Mouse (Mus musculus): ENCODE data around the gene Nup62. TPM values are rescaled to one million over a fixed set of nuclear protein-coding genes. Genes with fewer than 3 reads are reported as not detected.
A peak's percentile ranks its signal among the peaks of the same experiment; 100 is the strongest.

The Nup62 gene
- polyA plus RNA-seq, 1 experiment from 2014 or later = 25.4 TPM

- Histone ChIP-seq H3K36me3 (replicated peaks; ENCODE audit: control insufficient read depth, insufficient read depth) (peaks cover 22% of the 10 kb centered on the region), H3K27me3 (ENCODE audit: control insufficient read depth, insufficient read depth, low read length) (no peaks in the 10 kb centered on the region), H3K27ac (peak within 1 kb of the TSS; percentile 90), H3K9me3 (ENCODE audit: control insufficient read depth, low read length) (no peaks in the 10 kb centered on the region), H3K9ac (peak within 1 kb of the TSS; percentile 82), H3K4me3 (replicated peaks; ENCODE audit: low read length) (peak within 1 kb of the TSS; percentile 70), H3K4me1 (replicated peaks; ENCODE audit: control insufficient read depth, insufficient read depth, low read length) (peaks cover 34% of the 10 kb centered on the region), H3K4me2 (replicated peaks) (peak within 1 kb of the TSS; percentile 95)
- 1% methylated on average over 32 of the region's 32 CpGs for WGBS
- DNase-seq (ENCODE audit: low spot score) (peak; percentile 90), ATAC-seq (ENCODE audit: low FRiP score) (peak; percentile 44)
These were observed 41.2 kb downstream of the Nup62 start, which contains the start of gene Pnkp for GRCm38 (mm10) chr7:44857042-44857552. Pnkp (plus strand) TSS chr7:44857139.

GRCm38 (mm10) chr7:44857905-44858304 lies 42.0 kb downstream of the Nup62 start:
- DNase-seq (ENCODE audit: low spot score) = no peak
- Histone ChIP-seq H3K9ac (peak overlapping the region; percentile 82), H3K9me3 (ENCODE audit: control insufficient read depth, low read length) (no peaks in the 10 kb centered on the region), H3K4me1 (replicated peaks; ENCODE audit: control insufficient read depth, insufficient read depth, low read length) (peaks cover 34% of the 10 kb centered on the region), H3K27ac (peak overlapping the region; percentile 90; the same call in 1 of the 2 replicates), H3K4me2 (replicated peaks) (peak overlapping the region; percentile 95), H3K36me3 (replicated peaks; ENCODE audit: control insufficient read depth, insufficient read depth) (peaks cover 26% of the 10 kb centered on the region), H3K4me3 (replicated peaks; ENCODE audit: low read length) (peak overlapping the region; percentile 70), H3K27me3 (ENCODE audit: control insufficient read depth, insufficient read depth, low read length) (no peaks in the 10 kb centered on the region)
- ATAC-seq (ENCODE audit: low FRiP score) = no peak
- 30% methylated on average over 8 of the region's 8 CpGs for WGBS

DNA sequence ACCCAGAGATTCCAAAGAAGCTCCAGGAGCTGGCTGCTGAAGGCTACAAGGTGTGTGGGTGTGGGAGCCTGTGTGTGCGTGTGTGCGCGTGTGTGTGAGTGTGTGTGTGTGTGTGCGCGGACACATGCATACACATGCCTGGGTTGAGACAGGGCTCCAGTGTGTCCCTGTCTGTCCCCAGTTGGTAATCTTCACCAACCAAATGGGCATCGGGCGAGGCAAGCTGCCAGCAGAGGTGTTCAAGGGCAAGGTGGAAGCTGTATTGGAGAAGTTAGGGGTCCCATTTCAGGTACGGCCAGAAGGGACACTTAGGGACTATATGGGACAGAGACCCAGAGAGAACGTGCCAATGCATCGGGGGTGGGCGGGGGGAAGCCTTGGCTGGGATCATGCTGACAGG lies 44.0 kb downstream of the Nup62 start:
- Histone ChIP-seq H3K4me1 (replicated peaks; ENCODE audit: control insufficient read depth, insufficient read depth, low read length) (peaks cover 21% of the 10 kb centered on the region), H3K36me3 (replicated peaks; ENCODE audit: control insufficient read depth, insufficient read depth) (peaks cover 40% of the 10 kb centered on the region), H3K9me3 (ENCODE audit: control insufficient read depth, low read length) (no peaks in the 10 kb centered on the region), H3K27me3 (ENCODE audit: control insufficient read depth, insufficient read depth, low read length) (no peaks in the 10 kb centered on the region), H3K27ac (no peak overlapping the region), H3K4me3 (replicated peaks; ENCODE audit: low read length) (no peak overlapping the region), H3K9ac (no peak overlapping the region), H3K4me2 (replicated peaks) (no peak overlapping the region)
- ATAC-seq (ENCODE audit: low FRiP score) = no peak
- WGBS = 93% methylated on average over 11 of the region's 11 CpGs
- DNase-seq (ENCODE audit: low spot score) = no peak

- peaks cover 22% of the 10 kb centered on the region for H3K4me1 ChIP-seq (replicated peaks; ENCODE audit: control insufficient read depth, insufficient read depth, low read length)
- 0 out of 2 replicates have a peak, but pooled peaks have one; percentile 31 for ATAC-seq (ENCODE audit: low FRiP score)
These were observed 44.9 kb downstream of the Nup62 start for GRCm38 (mm10) chr7:44860576-44861428.

GRCm38 (mm10) chr7:44861429-44861816 lies 45.5 kb downstream of the Nup62 start:
- Histone ChIP-seq H3K9me3 (ENCODE audit: control insufficient read depth, low read length) (no peaks in the 10 kb centered on the region), H3K27me3 (ENCODE audit: control insufficient read depth, insufficient read depth, low read length) (no peaks in the 10 kb centered on the region), H3K27ac (no peak overlapping the region), H3K4me2 (replicated peaks) (no peak overlapping the region), H3K4me3 (replicated peaks; ENCODE audit: low read length) (no peak overlapping the region), H3K4me1 (replicated peaks; ENCODE audit: control insufficient read depth, insufficient read depth, low read length) (peaks cover 27% of the 10 kb centered on the region), H3K9ac (no peak overlapping the region), H3K36me3 (replicated peaks; ENCODE audit: control insufficient read depth, insufficient read depth) (peaks cover 55% of the 10 kb centered on the region)
- ATAC-seq (ENCODE audit: low FRiP score) (no peak), DNase-seq (ENCODE audit: low spot score) (no peak)
- 74% methylated on average over 14 of the region's 14 CpGs for WGBS

More at GRCm38 (mm10) chr7:44860576-44861428, 44.9 kb downstream of the Nup62 start:
- H3K36me3 ChIP-seq (replicated peaks; ENCODE audit: control insufficient read depth, insufficient read depth) = peaks cover 49% of the 10 kb centered on the region
- H3K27me3 ChIP-seq (ENCODE audit: control insufficient read depth, insufficient read depth, low read length) = no peaks in the 10 kb centered on the region
- whole genome bisulfite sequencing = 58% methylated on average over 22 of the region's 22 CpGs
- H3K4me2 ChIP-seq (replicated peaks) = 0 out of 2 replicates have a peak overlapping the region, but pooled peaks have one; percentile 15
- 0 out of 2 replicates have a peak overlapping the region, but pooled peaks have one; percentile 4 for H3K27ac ChIP-seq
- no peak overlapping the region for H3K4me3 ChIP-seq (replicated peaks; ENCODE audit: low read length)
- H3K9ac ChIP-seq = no peak overlapping the region; the same call in 1 of the 2 replicates
- no peaks in the 10 kb centered on the region for H3K9me3 ChIP-seq (ENCODE audit: control insufficient read depth, low read length)
- DNase-seq (ENCODE audit: low spot score) = peak; percentile 76

GRCm38 (mm10) chr7:44862434-44862833 lies 46.5 kb downstream of the Nup62 start:
- Histone ChIP-seq H3K4me1 (replicated peaks; ENCODE audit: control insufficient read depth, insufficient read depth, low read length) (peaks cover 33% of the 10 kb centered on the region), H3K9me3 (ENCODE audit: control insufficient read depth, low read length) (no peaks in the 10 kb centered on the region), H3K27me3 (ENCODE audit: control insufficient read depth, insufficient read depth, low read length) (no peaks in the 10 kb centered on the region), H3K27ac (no peak overlapping the region), H3K9ac (no peak overlapping the region), H3K36me3 (replicated peaks; ENCODE audit: control insufficient read depth, insufficient read depth) (peaks cover 61% of the 10 kb centered on the region), H3K4me2 (replicated peaks) (no peak overlapping the region), H3K4me3 (replicated peaks; ENCODE audit: low read length) (no peak overlapping the region)
- ATAC-seq (ENCODE audit: low FRiP score) (no peak), DNase-seq (ENCODE audit: low spot score) (no peak)
- WGBS = 89% methylated on average over 8 of the region's 8 CpGs

- Histone ChIP-seq H3K36me3 (replicated peaks; ENCODE audit: control insufficient read depth, insufficient read depth) (peaks cover 61% of the 10 kb centered on the region), H3K9ac (no peak overlapping the region), H3K27ac (no peak overlapping the region), H3K9me3 (ENCODE audit: control insufficient read depth, low read length) (no peaks in the 10 kb centered on the region), H3K4me2 (replicated peaks) (no peak overlapping the region), H3K27me3 (ENCODE audit: control insufficient read depth, insufficient read depth, low read length) (no peaks in the 10 kb centered on the region), H3K4me1 (replicated peaks; ENCODE audit: control insufficient read depth, insufficient read depth, low read length) (peaks cover 33% of the 10 kb centered on the region), H3K4me3 (replicated peaks; ENCODE audit: low read length) (no peak overlapping the region)
- no peak for ATAC-seq (ENCODE audit: low FRiP score)
- 88% methylated on average over 14 of the region's 14 CpGs for WGBS
- DNase-seq (ENCODE audit: low spot score) = no peak
These were observed 47.3 kb downstream of the Nup62 start for GRCm38 (mm10) chr7:44863210-44863609.

- Histone ChIP-seq H3K36me3 (replicated peaks; ENCODE audit: control insufficient read depth, insufficient read depth) (peaks cover 61% of the 10 kb centered on the region), H3K9me3 (ENCODE audit: control insufficient read depth, low read length) (no peaks in the 10 kb centered on the region), H3K4me1 (replicated peaks; ENCODE audit: control insufficient read depth, insufficient read depth, low read length) (peaks cover 30% of the 10 kb centered on the region), H3K27me3 (ENCODE audit: control insufficient read depth, insufficient read depth, low read length) (no peaks in the 10 kb centered on the region), H3K9ac (no peak overlapping the region), H3K27ac (no peak overlapping the region), H3K4me3 (replicated peaks; ENCODE audit: low read length) (no peak overlapping the region), H3K4me2 (replicated peaks) (no peak overlapping the region)
- no peak for DNase-seq (ENCODE audit: low spot score)
- 85% methylated on average over 11 of the region's 11 CpGs for WGBS
- ATAC-seq (ENCODE audit: low FRiP score) = no peak
These were observed 48.1 kb downstream of the Nup62 start for GRCm38 (mm10) chr7:44863982-44864494.
